Mouse (Mus musculus): ENCODE measurements at regions not wholly inside any gene's neighbourhood (a gene's known extent, or its start where the extent isn't known, plus 50 kb on each side); places are given as distances from the start of the nearest gene placed in this dataset.
A peak's percentile ranks its signal among the peaks of the same experiment; 100 is the strongest.

GRCm38 (mm10) chr4:99348674-99349073 lies 53.0 kb downstream of the Gm12689 start:
- no peak overlapping the region for H3K4me3 ChIP-seq
- no peak overlapping the region for H3K27ac ChIP-seq
- no peak for DNase-seq (ENCODE audit: extremely low spot score in 1 of 2, low spot score in 2 of 2)
- intact Hi-C loops (cut with DNase I), result no loop called here
- peak; percentile 34 for TF ChIP-seq CTCF (IDR thresholded peaks at IDR 0.05)

GRCm38 (mm10) chr4:99353122-99353774 lies 57.5 kb downstream of the Gm12689 start:
- Histone ChIP-seq H3K27ac (no peak overlapping the region), H3K4me3 (no peak overlapping the region)
- no peak for TF ChIP-seq CTCF (IDR thresholded peaks at IDR 0.05)
- intact Hi-C loops (cut with DNase I), result no loop called here
- DNase-seq (ENCODE audit: extremely low spot score in 1 of 2, low spot score in 2 of 2), result no peak

GRCm38 (mm10) chr4:99354241-99354640 lies 58.5 kb downstream of the Gm12689 start:
- no peak for DNase-seq (ENCODE audit: extremely low spot score in 1 of 2, low spot score in 2 of 2)
- Histone ChIP-seq H3K27ac (no peak overlapping the region), H3K4me3 (no peak overlapping the region)
- no peak for TF ChIP-seq CTCF (IDR thresholded peaks at IDR 0.05)
- intact Hi-C loops (cut with DNase I), result no loop called here

GRCm38 (mm10) chr4:99354835-99355234 lies 59.1 kb downstream of the Gm12689 start:
- TF ChIP-seq CTCF (IDR thresholded peaks at IDR 0.05), result no peak

GRCm38 (mm10) chr4:99368036-99368435 lies 72.3 kb downstream of the Gm12689 start:
- Histone ChIP-seq H3K4me3 (no peak overlapping the region), H3K27ac (no peak overlapping the region)
- TF ChIP-seq CTCF (IDR thresholded peaks at IDR 0.05), result no peak
- intact Hi-C loops (cut with DNase I), result no loop called here
- no peak for DNase-seq (ENCODE audit: extremely low spot score in 1 of 2, low spot score in 2 of 2)

More at GRCm38 (mm10) chr4:99354835-99355234, 59.1 kb downstream of the Gm12689 start:
- Histone ChIP-seq H3K27ac (no peak overlapping the region), H3K4me3 (0 out of 2 replicates have a peak overlapping the region, but pooled peaks have one; percentile 17)
- DNase-seq (ENCODE audit: extremely low spot score in 1 of 2, low spot score in 2 of 2), result no peak
- intact Hi-C loops (cut with DNase I), result no loop called here

GRCm38 (mm10) chr4:99371162-99371561 lies 75.5 kb downstream of the Gm12689 start:
- no peak for TF ChIP-seq CTCF (IDR thresholded peaks at IDR 0.05)
- no peak overlapping the region for H3K27ac ChIP-seq
- H3K4me3 ChIP-seq, result no peak overlapping the region
- intact Hi-C loops (cut with DNase I), result no loop called here
- DNase-seq (ENCODE audit: extremely low spot score in 1 of 2, low spot score in 2 of 2), result no peak

GRCm38 (mm10) chr4:99376171-99376570 lies 80.5 kb downstream of the Gm12689 start:
- no peak for DNase-seq (ENCODE audit: extremely low spot score in 1 of 2, low spot score in 2 of 2)
- intact Hi-C loops (cut with DNase I), result no loop called here
- TF ChIP-seq CTCF (IDR thresholded peaks at IDR 0.05), result no peak
- no peak overlapping the region for H3K27ac ChIP-seq
- H3K4me3 ChIP-seq, result no peak overlapping the region

- no peak overlapping the region for H3K4me3 ChIP-seq
- H3K27ac ChIP-seq, result no peak overlapping the region
- no peak for DNase-seq (ENCODE audit: extremely low spot score in 1 of 2, low spot score in 2 of 2)
- intact Hi-C loops (cut with DNase I), result no loop called here
- no peak for TF ChIP-seq CTCF (IDR thresholded peaks at IDR 0.05)
These were observed 81.2 kb downstream of the Gm12689 start for GRCm38 (mm10) chr4:99376911-99377310.

GRCm38 (mm10) chr4:99379983-99380382 lies 84.3 kb downstream of the Gm12689 start:
- DNase-seq (ENCODE audit: extremely low spot score in 1 of 2, low spot score in 2 of 2), result no peak
- H3K27ac ChIP-seq, result no peak overlapping the region
- TF ChIP-seq CTCF (IDR thresholded peaks at IDR 0.05), result peak; percentile 51
- H3K4me3 ChIP-seq, result no peak overlapping the region
- intact Hi-C loops (cut with DNase I), result no loop called here

GRCm38 (mm10) chr4:99385381-99385780 lies 89.7 kb downstream of the Gm12689 start:
- TF ChIP-seq CTCF (IDR thresholded peaks at IDR 0.05), result no peak
- no peak for DNase-seq (ENCODE audit: extremely low spot score in 1 of 2, low spot score in 2 of 2)
- intact Hi-C loops (cut with DNase I), result no loop called here

GRCm38 (mm10) chr4:99389428-99389827 lies 93.7 kb downstream of the Gm12689 start:
- no peak for TF ChIP-seq CTCF (IDR thresholded peaks at IDR 0.05)
- intact Hi-C loops (cut with DNase I), result no loop called here
- H3K4me3 ChIP-seq, result no peak overlapping the region
- DNase-seq (ENCODE audit: extremely low spot score in 1 of 2, low spot score in 2 of 2), result no peak
- H3K27ac ChIP-seq, result no peak overlapping the region

More at GRCm38 (mm10) chr4:99385381-99385780, 89.7 kb downstream of the Gm12689 start:
- no peak overlapping the region for H3K27ac ChIP-seq
- H3K4me3 ChIP-seq, result no peak overlapping the region

- Histone ChIP-seq H3K4me3 (no peak overlapping the region), H3K27ac (no peak overlapping the region)
- DNase-seq (ENCODE audit: extremely low spot score in 1 of 2, low spot score in 2 of 2), result no peak
- no peak for TF ChIP-seq CTCF (IDR thresholded peaks at IDR 0.05)
- intact Hi-C loops (cut with DNase I), result no loop called here
These were observed 97.3 kb downstream of the Gm12689 start for GRCm38 (mm10) chr4:99392986-99393385.

- DNase-seq (ENCODE audit: extremely low spot score in 1 of 2, low spot score in 2 of 2), result no peak
- H3K4me3 ChIP-seq, result no peak overlapping the region
- intact Hi-C loops (cut with DNase I), result no loop called here
- no peak overlapping the region for H3K27ac ChIP-seq
- TF ChIP-seq CTCF (IDR thresholded peaks at IDR 0.05), result no peak
These were observed 98.5 kb downstream of the Gm12689 start for GRCm38 (mm10) chr4:99394244-99394643.
